Mouse (Mus musculus) midbrain, embryonic 11.5 days (tissue): Measurements from ENCODE around the gene Efcab12. TPM values are rescaled to one million over a fixed set of nuclear protein-coding genes. Genes with fewer than 3 reads are reported as not detected.
A peak's percentile ranks its signal among the peaks of the same experiment; 100 is the strongest.

Source experiments
- ATAC-seq: fragments of 200-750 bp; cut with Nextera tagmentation; 2 replicates; pipeline ENCODE4 v1.8.0; 2017; ENCODE audit warnings: moderate TSS enrichment, moderate library complexity; ENCODE audit not compliant: low FRiP score
- DNase-seq: peaks from one replicate; pipeline ENCODE4 v3.0.0; 2015; ENCODE audit warnings: low spot score; ENCODE audit errors: missing footprints
- H3K27ac ChIP-seq: fragments of 300-500 bp; sonication (generic); 2 replicates; pipeline ENCODE4 v1.5.1; 2014; ENCODE audit warnings: low read depth, low read length
- H3K27me3 ChIP-seq: fragments of 300-500 bp; sonication (generic); 2 replicates; pipeline ENCODE4 v1.6.1; 2014; ENCODE audit warnings: mild to moderate bottlenecking, low read length, moderate library complexity, mixed read lengths; ENCODE audit not compliant: control insufficient read depth, insufficient read depth
- H3K36me3 ChIP-seq: fragments of 300-500 bp; sonication (generic); 2 replicates; pipeline ENCODE4 v1.6.1; 2014; ENCODE audit warnings: mild to moderate bottlenecking, low read length, moderate library complexity, mixed read lengths; ENCODE audit not compliant: control insufficient read depth, insufficient read depth
- H3K4me1 ChIP-seq: fragments of 300-500 bp; sonication (generic); 2 replicates; pipeline ENCODE4 v1.6.1; 2014; ENCODE audit warnings: low read length; ENCODE audit not compliant: control insufficient read depth, insufficient read depth
- H3K4me2 ChIP-seq: fragments of 300-500 bp; sonication (generic); 2 replicates; pipeline ENCODE4 v1.6.1; 2014; ENCODE audit warnings: mild to moderate bottlenecking, moderate library complexity
- H3K4me3 ChIP-seq: fragments of 300-500 bp; sonication (generic); 2 replicates; pipeline ENCODE4 v1.5.1; 2014; ENCODE audit warnings: low read depth, low read length
- H3K9ac ChIP-seq: fragments of 300-500 bp; sonication (generic); 2 replicates; pipeline ENCODE4 v1.6.1; 2014; ENCODE audit warnings: low read length
- H3K9me3 ChIP-seq: fragments of 300-500 bp; sonication (generic); 2 replicates; pipeline ENCODE4 v1.6.1; 2016; ENCODE audit warnings: low read length; ENCODE audit not compliant: control insufficient read depth
- WGBS: fragments of 180-500 bp; shearing (Covaris S2); extraction: QIAGEN DNeasy Blood & Tissue Kit; methylation state at CpG from one replicate; pipeline ENCODE4 v1.1.7; 2014; 5-methylcytosine and 5-hydroxymethylcytosine counted together
- polyA plus RNA-seq: library from polyadenylated mRNA; unstranded; fragments of >200 nt; fragmentation: Nextera tagmentation; extraction: Ambion mirVana; gene quantifications from 2 replicates; pipeline ENCODE4 v1.2.1, GENCODE M21; 2014

Efcab12 gene
- polyA plus RNA-seq, 1 experiment from 2014 or later, result 1.7 TPM

DNA sequence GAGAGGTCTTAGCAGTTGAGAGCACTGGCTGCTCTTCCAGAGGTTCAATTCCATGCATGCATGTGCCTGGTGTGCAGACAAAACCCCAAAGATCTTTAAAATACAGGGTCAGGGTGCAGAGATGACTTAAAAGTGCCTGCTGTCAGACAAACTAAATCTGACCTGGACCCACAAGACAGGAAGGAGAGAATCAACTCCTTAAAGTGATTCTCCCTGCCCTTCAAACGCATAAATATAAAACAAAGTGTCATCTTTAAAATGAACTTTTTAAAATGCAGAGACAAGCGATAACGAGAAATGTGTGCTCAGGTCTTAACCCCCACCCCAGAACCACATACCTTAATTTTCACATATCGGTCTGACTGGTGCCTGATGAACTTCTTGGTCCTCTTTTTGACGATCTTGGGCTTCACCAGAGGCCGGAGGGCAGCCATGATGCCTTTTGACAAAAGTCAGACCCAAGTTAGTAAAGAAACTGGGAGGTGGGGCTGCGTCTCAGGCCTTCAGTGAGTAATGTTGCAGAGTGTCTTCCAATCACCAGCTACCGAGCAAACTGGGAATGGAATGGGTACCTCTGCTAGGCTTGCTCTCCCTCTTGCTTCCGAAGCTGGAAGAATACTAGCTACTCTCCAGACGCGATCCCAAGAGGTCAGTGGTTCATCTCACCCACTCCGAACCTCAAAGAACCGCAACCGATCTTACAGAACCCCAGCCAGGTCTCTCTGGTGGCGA is 30.6 kb downstream of the Efcab12 start:
- WGBS, result 5% methylated on average over 15 of the region's 15 CpGs
- ATAC-seq (no peak), DNase-seq (peak; percentile 92)
- Histone ChIP-seq H3K9me3 (no peaks in the 10 kb centered on the region), H3K27ac (peak overlapping the region; percentile 91), H3K27me3 (no peaks in the 10 kb centered on the region), H3K4me3 (peak overlapping the region; percentile 100), H3K36me3 (peaks cover 26% of the 10 kb centered on the region; the same call in 1 of the 2 replicates), H3K4me1 (peaks cover 15% of the 10 kb centered on the region), H3K4me2 (peak overlapping the region; percentile 88), H3K9ac (peak overlapping the region; percentile 100)

DNA sequence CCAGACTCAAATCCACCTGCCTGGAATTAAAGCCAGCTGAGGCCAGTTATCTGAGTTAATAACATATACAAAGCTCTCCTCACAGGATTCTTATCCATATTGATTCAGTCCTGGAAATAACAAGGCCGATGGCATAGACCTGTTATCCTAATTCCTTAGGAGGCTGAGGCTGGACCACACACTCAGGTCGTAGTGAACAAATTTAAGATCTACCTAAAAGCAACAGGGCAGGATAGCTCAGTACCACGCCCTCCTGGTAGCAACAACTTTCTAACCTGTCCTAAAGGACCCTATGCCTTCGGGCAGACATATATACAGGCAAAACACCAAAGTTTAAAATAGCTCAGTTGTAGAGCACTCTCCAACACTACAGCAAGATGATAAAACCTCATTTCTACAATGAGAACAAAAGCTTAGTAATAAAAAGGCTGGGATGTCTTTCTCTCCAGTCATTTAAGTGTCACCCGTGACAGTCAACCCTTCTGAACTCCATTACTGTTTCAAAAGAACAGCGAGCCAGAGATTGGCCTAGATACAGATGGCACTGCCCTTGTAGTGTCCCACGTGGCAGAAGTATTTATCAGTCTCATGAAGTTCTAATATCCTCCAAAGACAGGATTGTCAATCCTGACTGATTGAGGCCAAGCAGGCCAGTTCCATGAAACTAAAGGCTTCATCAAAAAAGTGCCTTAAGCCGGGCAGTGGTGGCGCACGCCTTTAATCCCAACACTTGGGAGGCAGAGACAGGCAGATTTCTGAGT is 33.6 kb downstream of the Efcab12 start:
- H3K36me3 ChIP-seq, result peaks cover 44% of the 10 kb centered on the region
- no peaks in the 10 kb centered on the region for H3K27me3 ChIP-seq
- H3K27ac ChIP-seq, result no peak overlapping the region
- no peak overlapping the region for H3K9ac ChIP-seq
- H3K4me3 ChIP-seq, result no peak overlapping the region
- no peak overlapping the region for H3K4me2 ChIP-seq
- no peaks in the 10 kb centered on the region for H3K9me3 ChIP-seq
- ATAC-seq (no peak), DNase-seq (peak; percentile 90)
- 68% methylated on average over 10 of the region's 10 CpGs for WGBS
- H3K4me1 ChIP-seq, result peaks cover 15% of the 10 kb centered on the region

GRCm38 (mm10) chr6:115803541-115804382 is 34.5 kb downstream of the Efcab12 start:
- WGBS, result 46% methylated on average over 16 of the region's 16 CpGs
- Histone ChIP-seq H3K4me2 (no peak overlapping the region), H3K36me3 (peaks cover 50% of the 10 kb centered on the region), H3K27me3 (no peaks in the 10 kb centered on the region), H3K27ac (no peak overlapping the region), H3K4me1 (peaks cover 15% of the 10 kb centered on the region), H3K9ac (no peak overlapping the region), H3K9me3 (no peaks in the 10 kb centered on the region), H3K4me3 (no peak overlapping the region)
- peak; percentile 92 for DNase-seq
- peak; percentile 61 for ATAC-seq

GRCm38 (mm10) chr6:115801811-115802210 is 36.4 kb downstream of the Efcab12 start:
- ATAC-seq (no peak), DNase-seq (no peak)
- Histone ChIP-seq H3K9ac (no peak overlapping the region; the same call in 1 of the 2 replicates), H3K4me3 (no peak overlapping the region), H3K4me2 (no peak overlapping the region), H3K9me3 (no peaks in the 10 kb centered on the region), H3K27ac (no peak overlapping the region), H3K4me1 (peaks cover 8% of the 10 kb centered on the region), H3K27me3 (no peaks in the 10 kb centered on the region), H3K36me3 (peaks cover 59% of the 10 kb centered on the region)
- WGBS, result 97% methylated on average over 3 of the region's 3 CpGs

DNA sequence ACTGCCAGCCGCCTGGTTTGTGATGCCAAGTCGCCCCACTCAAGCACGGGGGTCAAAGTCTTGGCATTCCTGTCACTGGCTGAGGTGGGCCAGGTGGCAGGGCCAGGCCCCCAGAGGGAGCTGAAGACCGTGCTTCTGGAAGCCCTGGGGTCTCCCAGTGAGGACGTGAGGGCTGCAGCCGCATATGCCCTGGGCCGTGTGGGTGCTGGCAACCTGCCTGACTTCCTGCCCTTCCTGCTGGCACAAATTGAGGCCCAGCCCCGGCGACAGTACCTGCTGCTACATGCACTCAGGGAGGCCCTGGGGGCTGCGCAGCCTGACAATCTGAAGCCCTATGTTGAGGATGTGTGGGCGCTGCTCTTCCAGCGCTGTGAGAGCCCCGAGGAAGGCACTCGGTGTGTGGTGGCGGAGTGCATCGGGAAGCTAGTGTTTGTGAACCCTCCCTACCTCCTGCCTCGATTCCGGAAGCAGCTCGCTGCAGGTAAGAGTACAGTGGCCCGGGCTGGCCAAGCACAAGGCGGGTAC is 45.5 kb downstream of the Efcab12 start:
- H3K4me2 ChIP-seq, result no peak overlapping the region
- no peaks in the 10 kb centered on the region for H3K27me3 ChIP-seq
- H3K36me3 ChIP-seq, result peaks cover 73% of the 10 kb centered on the region
- 95% methylated on average over 21 of the region's 21 CpGs for WGBS
- no peak overlapping the region for H3K9ac ChIP-seq
- no peaks in the 10 kb centered on the region for H3K4me1 ChIP-seq
- no peaks in the 10 kb centered on the region for H3K9me3 ChIP-seq
- no peak for ATAC-seq
- no peak overlapping the region for H3K27ac ChIP-seq
- no peak for DNase-seq
- H3K4me3 ChIP-seq, result no peak overlapping the region

GRCm38 (mm10) chr6:115791842-115792686 is 46.1 kb downstream of the Efcab12 start:
- H3K9ac ChIP-seq, result no peak overlapping the region
- no peaks in the 10 kb centered on the region for H3K27me3 ChIP-seq
- no peak overlapping the region for H3K4me2 ChIP-seq
- DNase-seq (no peak), ATAC-seq (0 out of 2 replicates have a peak, but pooled peaks have one; percentile 19)
- peaks cover 73% of the 10 kb centered on the region for H3K36me3 ChIP-seq
- no peaks in the 10 kb centered on the region for H3K4me1 ChIP-seq
- no peak overlapping the region for H3K27ac ChIP-seq
- H3K4me3 ChIP-seq, result no peak overlapping the region
- no peaks in the 10 kb centered on the region for H3K9me3 ChIP-seq
- 94% methylated on average over 34 of the region's 34 CpGs for WGBS

DNA sequence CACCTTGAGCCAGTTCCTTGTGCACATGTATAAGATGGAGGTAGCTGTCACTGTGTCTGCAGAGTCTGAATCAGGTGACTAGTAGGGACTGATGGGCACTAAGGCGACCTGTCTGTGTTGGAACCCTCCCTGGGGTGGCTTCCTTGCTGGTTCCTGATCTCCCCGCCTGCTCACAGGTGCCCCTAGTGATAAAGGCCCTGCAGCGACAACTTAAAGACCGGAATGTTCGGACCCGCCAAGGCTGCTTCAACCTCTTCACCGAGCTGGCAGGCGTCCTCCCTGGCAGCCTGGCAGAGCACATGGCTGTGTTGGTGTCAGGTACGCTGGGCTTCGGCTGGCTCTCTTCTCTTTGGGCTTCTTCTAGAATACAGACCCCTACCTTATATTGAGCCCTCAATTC is 47.2 kb downstream of the Efcab12 start:
- Histone ChIP-seq H3K9me3 (no peaks in the 10 kb centered on the region), H3K4me1 (no peaks in the 10 kb centered on the region), H3K36me3 (peaks cover 72% of the 10 kb centered on the region), H3K27ac (no peak overlapping the region), H3K27me3 (no peaks in the 10 kb centered on the region), H3K4me3 (no peak overlapping the region), H3K9ac (no peak overlapping the region), H3K4me2 (no peak overlapping the region)
- 89% methylated on average over 10 of the region's 10 CpGs for WGBS
- DNase-seq, result no peak
- ATAC-seq, result no peak

GRCm38 (mm10) chr6:115782781-115783180 is 55.4 kb downstream of the Efcab12 start:
- H3K4me3 ChIP-seq, result no peak overlapping the region
- H3K4me1 ChIP-seq, result no peaks in the 10 kb centered on the region
- H3K36me3 ChIP-seq, result peaks cover 45% of the 10 kb centered on the region
- 93% methylated on average over 3 of the region's 3 CpGs for WGBS
- ATAC-seq (no peak), DNase-seq (no peak)
- no peaks in the 10 kb centered on the region for H3K9me3 ChIP-seq
- H3K27ac ChIP-seq, result no peak overlapping the region
- no peaks in the 10 kb centered on the region for H3K27me3 ChIP-seq
- no peak overlapping the region for H3K9ac ChIP-seq
- no peak overlapping the region for H3K4me2 ChIP-seq
